Mouse (Mus musculus) midbrain, embryonic 10.5 days (tissue): ENCODE measurements at regions not wholly inside any gene's neighbourhood (a gene's known extent, or its start where the extent isn't known, plus 50 kb on each side); places are given as distances from the start of the nearest gene placed in this dataset.

Source experiments
- DNase-seq: peaks from one replicate; pipeline ENCODE4 v3.0.0-alpha.2; 2017; ENCODE audit warnings: low spot score
- H3K27ac ChIP-seq: fragments of 300-500 bp; sonication (generic); replicated peaks from 2 replicates; pipeline ENCODE4 v1.5.1; 2016; ENCODE audit warnings: mild to moderate bottlenecking
- H3K27me3 ChIP-seq: fragments of 300-500 bp; sonication (generic); 2 replicates; pipeline ENCODE4 v1.6.1; 2016; ENCODE audit warnings: low read depth, mild to moderate bottlenecking; ENCODE audit not compliant: poor library complexity, severe bottlenecking
- H3K36me3 ChIP-seq: fragments of 300-500 bp; sonication (generic); 2 replicates; pipeline ENCODE4 v1.6.1; 2016; ENCODE audit warnings: mild to moderate bottlenecking, moderate library complexity
- H3K4me1 ChIP-seq: fragments of 300-500 bp; sonication (generic); 2 replicates; pipeline ENCODE4 v1.6.1; 2016
- H3K4me3 ChIP-seq: fragments of 300-500 bp; sonication (generic); 2 replicates; pipeline ENCODE4 v1.5.1; 2016; ENCODE audit warnings: mild to moderate bottlenecking, moderate library complexity
- H3K9me3 ChIP-seq: fragments of 300-500 bp; sonication (generic); replicated peaks from 2 replicates; pipeline ENCODE4 v1.6.1; 2016; ENCODE audit warnings: mild to moderate bottlenecking
- WGBS: fragments of 180-500 bp; shearing (Covaris S2); methylation state at CpG from one replicate; pipeline ENCODE4 v1.1.7; 2016; 5-methylcytosine and 5-hydroxymethylcytosine counted together

- Histone ChIP-seq H3K4me3 (no peak overlapping the region), H3K4me1 (no peaks in the 10 kb centered on the region), H3K36me3 (no peaks in the 10 kb centered on the region), H3K9me3 (no peaks in the 10 kb centered on the region), H3K27ac (no peak overlapping the region), H3K27me3 (no peaks in the 10 kb centered on the region)
- no peak for DNase-seq
- 73% methylated on average over 5 of the region's 5 CpGs for WGBS
Observed at GRCm38 (mm10) chr2:148107607-148108115, 60.9 kb upstream of the Foxa2 start.

- H3K27ac ChIP-seq, result no peak overlapping the region
- H3K27me3 ChIP-seq, result no peaks in the 10 kb centered on the region
- no peaks in the 10 kb centered on the region for H3K4me1 ChIP-seq
- peak; percentile 19 for DNase-seq
- H3K4me3 ChIP-seq, result no peak overlapping the region
- H3K9me3 ChIP-seq, result no peaks in the 10 kb centered on the region
- 60% methylated on average over 2 of the region's 2 CpGs for WGBS
- H3K36me3 ChIP-seq, result no peaks in the 10 kb centered on the region
Observed at GRCm38 (mm10) chr2:148110149-148110548, 63.4 kb upstream of the Foxa2 start.

GRCm38 (mm10) chr2:148111889-148112288, 65.1 kb upstream of the Foxa2 start:
- Histone ChIP-seq H3K27ac (no peak overlapping the region), H3K36me3 (no peaks in the 10 kb centered on the region), H3K4me1 (no peaks in the 10 kb centered on the region), H3K9me3 (no peaks in the 10 kb centered on the region), H3K27me3 (no peaks in the 10 kb centered on the region), H3K4me3 (no peak overlapping the region)
- peak; percentile 58 for DNase-seq
- 25% methylated on average over 10 of the region's 10 CpGs for WGBS

- 65% methylated on average over 2 of the region's 2 CpGs for WGBS
- no peak overlapping the region for H3K4me3 ChIP-seq
- H3K27me3 ChIP-seq, result no peaks in the 10 kb centered on the region
- H3K4me1 ChIP-seq, result no peaks in the 10 kb centered on the region
- H3K36me3 ChIP-seq, result no peaks in the 10 kb centered on the region
- no peak for DNase-seq
- H3K9me3 ChIP-seq, result no peaks in the 10 kb centered on the region
- no peak overlapping the region for H3K27ac ChIP-seq
Observed at GRCm38 (mm10) chr2:148113184-148113583, 66.4 kb upstream of the Foxa2 start.

GRCm38 (mm10) chr2:148114600-148114999, 67.8 kb upstream of the Foxa2 start:
- Histone ChIP-seq H3K27me3 (no peaks in the 10 kb centered on the region), H3K36me3 (no peaks in the 10 kb centered on the region), H3K27ac (no peak overlapping the region), H3K9me3 (no peaks in the 10 kb centered on the region), H3K4me1 (no peaks in the 10 kb centered on the region), H3K4me3 (no peak overlapping the region)
- 33% methylated on average over 4 of the region's 4 CpGs for WGBS
- peak; percentile 40 for DNase-seq

GRCm38 (mm10) chr2:148116033-148116790, 69.4 kb upstream of the Foxa2 start:
- no peaks in the 10 kb centered on the region for H3K36me3 ChIP-seq
- no peaks in the 10 kb centered on the region for H3K4me1 ChIP-seq
- H3K9me3 ChIP-seq, result no peaks in the 10 kb centered on the region
- WGBS, result 81% methylated on average over 3 of the region's 3 CpGs
- H3K4me3 ChIP-seq, result no peak overlapping the region
- no peaks in the 10 kb centered on the region for H3K27me3 ChIP-seq
- DNase-seq, result no peak
- H3K27ac ChIP-seq, result no peak overlapping the region

GRCm38 (mm10) chr2:148117420-148117819, 70.7 kb upstream of the Foxa2 start:
- Histone ChIP-seq H3K27ac (no peak overlapping the region), H3K36me3 (no peaks in the 10 kb centered on the region), H3K4me1 (0 out of 2 replicates have a peak, but pooled peaks cover 1% of the 10 kb centered on the region), H3K4me3 (no peak overlapping the region), H3K9me3 (no peaks in the 10 kb centered on the region), H3K27me3 (no peaks in the 10 kb centered on the region)
- 48% methylated on average over 2 of the region's 2 CpGs for WGBS
- DNase-seq, result no peak

- WGBS, result 37% methylated on average over 13 of the region's 13 CpGs
- Histone ChIP-seq H3K27ac (no peak overlapping the region), H3K4me1 (0 out of 2 replicates have a peak, but pooled peaks cover 5% of the 10 kb centered on the region), H3K27me3 (no peaks in the 10 kb centered on the region), H3K36me3 (no peaks in the 10 kb centered on the region), H3K4me3 (no peak overlapping the region), H3K9me3 (no peaks in the 10 kb centered on the region)
- peak; percentile 37 for DNase-seq
Observed at GRCm38 (mm10) chr2:148121885-148122876, 75.4 kb upstream of the Foxa2 start.

- Histone ChIP-seq H3K36me3 (no peaks in the 10 kb centered on the region), H3K9me3 (no peaks in the 10 kb centered on the region), H3K27me3 (no peaks in the 10 kb centered on the region), H3K27ac (no peak overlapping the region), H3K4me3 (no peak overlapping the region), H3K4me1 (0 out of 2 replicates have a peak, but pooled peaks cover 5% of the 10 kb centered on the region)
- WGBS, result 57% methylated on average over 3 of the region's 3 CpGs
- no peak for DNase-seq
Observed at GRCm38 (mm10) chr2:148123780-148124179, 77.0 kb upstream of the Foxa2 start.

- no peaks in the 10 kb centered on the region for H3K4me1 ChIP-seq
- DNase-seq, result no peak
- H3K27me3 ChIP-seq, result no peaks in the 10 kb centered on the region
- no peak overlapping the region for H3K4me3 ChIP-seq
- H3K36me3 ChIP-seq, result no peaks in the 10 kb centered on the region
- WGBS, result 90% methylated on average over 1 of the region's 1 CpGs
- H3K9me3 ChIP-seq, result no peaks in the 10 kb centered on the region
- no peak overlapping the region for H3K27ac ChIP-seq
Observed at GRCm38 (mm10) chr2:148133811-148134210, 87.0 kb upstream of the Foxa2 start.

- Histone ChIP-seq H3K4me3 (no peak overlapping the region), H3K4me1 (no peaks in the 10 kb centered on the region), H3K27ac (no peak overlapping the region), H3K36me3 (no peaks in the 10 kb centered on the region), H3K9me3 (no peaks in the 10 kb centered on the region), H3K27me3 (no peaks in the 10 kb centered on the region)
- WGBS, result 89% methylated on average over 4 of the region's 4 CpGs
- no peak for DNase-seq
Observed at GRCm38 (mm10) chr2:148141936-148142335, 95.2 kb upstream of the Foxa2 start.

GRCm38 (mm10) chr2:148144816-148145215, 98.0 kb upstream of the Foxa2 start:
- Histone ChIP-seq H3K9me3 (no peaks in the 10 kb centered on the region), H3K27ac (no peak overlapping the region), H3K27me3 (no peaks in the 10 kb centered on the region), H3K36me3 (no peaks in the 10 kb centered on the region), H3K4me3 (no peak overlapping the region), H3K4me1 (no peaks in the 10 kb centered on the region)
- 53% methylated on average over 1 of the region's 1 CpGs for whole genome bisulfite sequencing
- no peak for DNase-seq

- Histone ChIP-seq H3K27me3 (no peaks in the 10 kb centered on the region), H3K27ac (no peak overlapping the region), H3K9me3 (no peaks in the 10 kb centered on the region), H3K36me3 (no peaks in the 10 kb centered on the region), H3K4me3 (no peak overlapping the region), H3K4me1 (peaks cover 10% of the 10 kb centered on the region)
- no peak for DNase-seq
Observed at GRCm38 (mm10) chr2:148148272-148148671, 101.5 kb upstream of the Foxa2 start.
